Mouse (Mus musculus) monocyte, adult 2 months (primary cell): Measurements from ENCODE around the gene Scrt2.

Experiments
- DNase-seq, 2 experiments: peaks; one replicate each; pipeline ENCODE4 v3.0.0; 2022; ENCODE audit warnings: low spot score in 2 of 2, low read depth in 1 of 2

Gene Scrt2

GRCm38 (mm10) chr2:152142046-152142445 lies 60.7 kb downstream of the Scrt2 start:
- DNase-seq = no peak

DNA sequence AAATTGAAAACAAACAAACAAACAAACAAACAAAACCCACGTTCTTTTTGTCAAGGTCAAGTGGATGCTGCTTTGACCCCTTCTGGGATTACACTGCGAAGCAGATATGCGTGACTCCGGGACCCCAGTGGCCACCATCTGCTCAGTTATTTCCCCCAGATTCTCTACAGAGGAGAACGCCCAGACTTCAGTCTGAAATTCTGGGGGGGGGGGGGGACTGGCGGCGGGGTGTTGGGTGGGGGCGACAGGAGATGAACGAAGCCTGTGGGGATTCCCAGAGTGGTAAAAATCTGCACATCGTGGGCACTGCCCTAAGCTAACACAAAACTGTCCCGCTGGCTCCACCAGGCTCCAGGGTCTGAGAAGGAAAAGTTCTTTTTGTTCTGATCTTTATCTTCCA lies 61.2 kb downstream of the Scrt2 start:
- DNase-seq = no peak

DNA sequence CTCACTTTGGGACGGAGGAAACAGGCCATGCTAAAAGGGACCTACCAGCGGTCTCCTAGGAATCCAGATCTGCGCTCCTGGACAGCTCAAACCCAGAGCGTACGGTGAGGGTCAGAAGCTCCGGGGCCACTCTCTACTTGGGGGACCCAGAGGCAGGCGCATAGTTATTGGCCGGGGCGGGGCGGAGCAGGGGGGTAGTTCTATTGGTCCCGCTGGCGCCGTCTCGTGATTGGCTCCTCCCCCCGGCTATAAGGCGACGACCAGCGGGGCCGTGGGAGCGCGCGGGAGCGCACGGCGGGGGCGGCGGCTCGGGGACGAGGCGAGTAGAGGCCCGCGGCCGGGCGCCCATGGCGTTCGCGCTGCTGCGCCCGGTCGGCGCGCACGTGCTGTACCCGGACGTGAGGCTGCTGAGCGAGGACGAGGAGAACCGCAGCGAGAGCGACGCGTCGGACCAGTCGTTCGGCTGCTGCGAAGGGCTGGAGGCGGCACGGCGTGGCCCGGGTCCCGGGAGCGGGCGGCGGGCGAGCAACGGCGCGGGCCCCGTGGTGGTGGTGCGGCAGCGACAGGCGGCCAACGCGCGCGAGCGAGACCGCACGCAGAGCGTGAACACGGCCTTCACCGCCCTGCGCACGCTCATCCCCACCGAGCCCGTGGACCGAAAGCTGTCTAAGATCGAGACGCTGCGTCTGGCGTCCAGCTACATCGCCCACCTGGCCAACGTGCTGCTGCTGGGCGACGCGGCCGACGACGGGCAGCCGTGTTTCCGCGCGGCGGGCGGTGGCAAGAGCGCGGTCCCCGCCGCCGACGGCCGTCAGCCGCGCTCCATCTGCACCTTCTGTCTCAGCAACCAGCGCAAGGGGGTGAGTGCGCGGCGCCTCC lies 62.2 kb downstream of the Scrt2 start, which contains the start of gene Tcf15:
TSS of gene Tcf15 (plus strand) at position 283 of the 879 bp plus-strand sequence.
- no peak for DNase-seq

DNA sequence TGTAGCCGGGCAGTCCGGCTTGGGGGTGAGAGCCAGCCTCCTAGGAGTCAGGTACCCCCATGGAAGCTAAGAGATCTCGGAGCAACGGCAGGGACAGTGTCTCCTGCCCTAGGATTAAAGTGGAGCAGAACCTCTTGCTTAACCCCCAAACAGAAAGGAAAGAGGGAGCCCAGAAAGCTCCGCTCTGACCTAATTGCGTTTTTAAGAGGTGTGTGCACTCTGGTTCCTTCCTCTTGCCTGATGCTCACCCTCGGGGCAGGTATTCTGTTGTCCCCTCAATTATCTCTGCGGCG lies 62.8 kb downstream of the Scrt2 start:
- DNase-seq = no peak

- no peak for DNase-seq
Observed at GRCm38 (mm10) chr2:152144501-152144900, 63.2 kb downstream of the Scrt2 start.
